Mouse (Mus musculus) brain, embryonic 14.5 days (tissue): ENCODE data around the gene Eif1b. TPM values are rescaled to one million over a fixed set of nuclear protein-coding genes. Genes with fewer than 3 reads are reported as not detected.
"Not testable (repeated sequence)": the region's sequence is repeated elsewhere in the genome, so short reads cannot be mapped to it uniquely, and the experiment has no call there.

Source experiments
- DNase-seq: peaks from one replicate; pipeline ENCODE4 v3.0.0-alpha.2; 2011; ENCODE audit warnings: low read depth
- CTCF ChIP-seq: fragments of 200-500 bp; IDR thresholded peaks from 2 replicates; pipeline ENCODE4 v1.5.1; 2012; ENCODE audit warnings: inconsistent platforms, mild to moderate bottlenecking, moderate library complexity, borderline replicate concordance; ENCODE audit not compliant: insufficient read depth, insufficient read length; ENCODE audit errors: extremely low read depth
- POLR2A ChIP-seq: fragments of 200-500 bp; IDR thresholded peaks from 2 replicates; pipeline ENCODE4 v1.6.1; 2012; ENCODE audit warnings: mild to moderate bottlenecking, inconsistent platforms, borderline replicate concordance; ENCODE audit not compliant: poor library complexity, insufficient read depth, insufficient read length, severe bottlenecking; ENCODE audit errors: extremely low read depth
- polyA plus RNA-seq: library from polyadenylated mRNA; depleted of rRNA; stranded (reverse); fragments of >200 nt; gene quantifications from 2 replicates; pipeline ENCODE4 v1.2.3, GENCODE M21; 2012; rRNA removed

Eif1b gene
- polyA plus RNA-seq, 1 experiment, result 156 TPM

GRCm38 (mm10) chr9:120527919-120528318, 35.9 kb downstream of the Eif1b start:
- no peak for TF ChIP-seq CTCF
- TF ChIP-seq POLR2A, result no peak
- DNase-seq, result no peak

- no peak for DNase-seq
- TF ChIP-seq CTCF (no peak), POLR2A (no peak)
These were observed 36.9 kb downstream of the Eif1b start for GRCm38 (mm10) chr9:120528815-120529510.

GRCm38 (mm10) chr9:120530471-120530870, 38.4 kb downstream of the Eif1b start:
- no peak for DNase-seq
- TF ChIP-seq POLR2A (no peak), CTCF (no peak)

- TF ChIP-seq POLR2A (no peak), CTCF (no peak)
- no peak for DNase-seq
These were observed 40.0 kb downstream of the Eif1b start for GRCm38 (mm10) chr9:120532062-120532461.

- TF ChIP-seq CTCF (no peak), POLR2A (no peak)
- no peak for DNase-seq
These were observed 40.7 kb downstream of the Eif1b start for GRCm38 (mm10) chr9:120532691-120533090.

GRCm38 (mm10) chr9:120533446-120533950, 41.5 kb downstream of the Eif1b start:
- DNase-seq, result not testable (repeated sequence)

GRCm38 (mm10) chr9:120539662-120540251, 47.7 kb downstream of the Eif1b start, which contains the start of gene Entpd3:
TSS of gene Entpd3 (plus strand) at chr9:120539818.
- DNase-seq, result peak; percentile 46
- TF ChIP-seq POLR2A (no peak), CTCF (no peak)

- no peak for DNase-seq
- TF ChIP-seq CTCF, result no peak
- no peak for TF ChIP-seq POLR2A
These were observed 49.4 kb downstream of the Eif1b start for GRCm38 (mm10) chr9:120541411-120541810.

GRCm38 (mm10) chr9:120542241-120542640, 50.2 kb downstream of the Eif1b start:
- TF ChIP-seq POLR2A (no peak), CTCF (no peak)
- DNase-seq, result no peak

Other genes starting within 250 kb of the Eif1b start
- 3.9 and 8.0 TPM in 2 replicates for gene Myrip, start 190.7 kb upstream of the Eif1b start, polyA plus RNA-seq
- gene Entpd3, start 47.6 kb downstream of the Eif1b start, polyA plus RNA-seq, result 3.1 and 3.9 TPM in 2 replicates
- 456 and 548 TPM in 2 replicates for gene Rpl14, start 79.2 kb downstream of the Eif1b start, polyA plus RNA-seq